Mouse (Mus musculus) heart, adult 2 months (tissue): Measurements from ENCODE around the gene Gm15262. TPM values are rescaled to one million over a fixed set of nuclear protein-coding genes. Genes with fewer than 3 reads are reported as not detected.
"Not testable (repeated sequence)": the region's sequence is repeated elsewhere in the genome, so short reads cannot be mapped to it uniquely, and the experiment has no call there.

Source experiments
- DNase-seq, 2 experiments: peaks; one replicate each; pipeline ENCODE4 v3.0.0; 2021
- H3K27ac ChIP-seq: fragments of 200-600 bp; 2 replicates; pipeline ENCODE4 v1.8.1; 2022
- H3K27me3 ChIP-seq: fragments of 200-500 bp; 2 replicates; pipeline ENCODE4 v1.6.1; 2012; ENCODE audit warnings: mild to moderate bottlenecking, low read length, inconsistent platforms, mixed read lengths; ENCODE audit not compliant: control insufficient read depth, insufficient read depth
- H3K36me3 ChIP-seq: fragments of 200-500 bp; 2 replicates; pipeline ENCODE4 v1.6.1; 2012; ENCODE audit warnings: low read length, inconsistent platforms; ENCODE audit not compliant: control insufficient read depth, insufficient read depth
- H3K4me1 ChIP-seq: fragments of 200-500 bp; 2 replicates; pipeline ENCODE4 v1.6.1; 2011; ENCODE audit warnings: low read length; ENCODE audit not compliant: control insufficient read depth, insufficient read depth
- H3K4me3 ChIP-seq: fragments of 200-600 bp; 2 replicates; pipeline ENCODE4 v1.8.1; 2022
- H3K79me2 ChIP-seq: fragments of 200-500 bp; replicated peaks from 2 replicates; pipeline ENCODE4 v1.6.1; 2012; ENCODE audit warnings: mild to moderate bottlenecking, inconsistent platforms, low read length, moderate library complexity, mixed read lengths; ENCODE audit not compliant: control insufficient read depth, insufficient read depth
- H3K9ac ChIP-seq: fragments of 200-500 bp; 2 replicates; pipeline ENCODE4 v1.6.1; 2012; ENCODE audit warnings: low read depth, mild to moderate bottlenecking, control low read depth, inconsistent platforms, low read length, mixed read lengths
- CTCF ChIP-seq: fragments of 200-600 bp; IDR thresholded peaks from 2 replicates; pipeline ENCODE4 v1.8.1; 2022; ENCODE audit warnings: antibody characterized with exemption, mild to moderate bottlenecking, moderate library complexity
- EP300 ChIP-seq: fragments of 200-500 bp; IDR thresholded peaks from 2 replicates; pipeline ENCODE4 v1.6.1; 2011; ENCODE audit warnings: low read depth, low read length, control low read depth; ENCODE audit not compliant: insufficient read depth
- POLR2A ChIP-seq: fragments of 200-500 bp; IDR thresholded peaks from 2 replicates; pipeline ENCODE4 v1.6.1; 2011; ENCODE audit warnings: mild to moderate bottlenecking, low read depth, low read length, control low read depth; ENCODE audit not compliant: insufficient read depth
- WGBS: fragments of 180-500 bp; shearing (Covaris S2); methylation state at CpG from one replicate; pipeline ENCODE4 v1.1.7; 2018; 5-methylcytosine and 5-hydroxymethylcytosine counted together
- intact Hi-C: fragments of 180-260 bp; cut with DNase I; formaldehyde crosslinking; loops from one replicate; pipeline ENCODE4 v1.15.1; 2025
- long read RNA-seq: library from polyadenylated mRNA; stranded (forward); transcript quantifications from one replicate; pipeline ENCODE4 v2.0.0, GENCODE M21; 2021
- polyA plus RNA-seq: library from polyadenylated mRNA; depleted of rRNA; stranded (reverse); fragments of >200 nt; gene quantifications from 2 replicates; pipeline ENCODE4 v1.2.3, GENCODE M21; 2012; rRNA removed
- total RNA-seq, 2 experiments: library from RNA; stranded (reverse); gene quantifications; 2 replicates each; pipeline ENCODE4 v1.2.3; 2021

Gm15262 gene
- total RNA-seq (not detected), polyA plus RNA-seq (not detected in 2 replicates)
- long read RNA-seq: 0 reads

DNA sequence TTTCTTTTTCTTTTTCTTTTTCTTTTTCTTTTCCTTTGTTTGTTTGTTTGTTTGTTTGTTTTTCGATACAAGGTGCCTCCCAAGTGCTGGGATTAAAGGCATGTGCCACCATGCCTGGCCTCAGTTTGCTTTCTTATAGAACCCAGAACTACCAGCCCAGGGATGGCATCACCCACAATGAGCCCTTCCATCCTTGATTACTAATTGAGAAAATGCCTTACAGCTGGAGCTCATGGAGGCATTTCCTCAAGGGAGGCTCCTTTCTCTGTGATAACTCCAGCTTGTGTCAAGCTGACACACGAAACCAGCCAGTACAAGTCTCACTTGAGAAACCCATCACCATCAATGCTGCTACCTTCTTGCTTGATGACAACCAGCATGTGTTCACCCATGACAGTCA, at the start of gene Gm15262:
Gene Gm15262 (plus strand): TSS at position 301 of the 400 bp plus-strand sequence.
- H3K4me3 ChIP-seq, intact Hi-C loops, H3K27me3 ChIP-seq, H3K27ac ChIP-seq, DNase-seq, H3K36me3 ChIP-seq, H3K9ac ChIP-seq, H3K4me1 ChIP-seq, H3K79me2 ChIP-seq: not testable (repeated sequence)
- 53% methylated on average over 2 of the region's 2 CpGs for WGBS

DNA sequence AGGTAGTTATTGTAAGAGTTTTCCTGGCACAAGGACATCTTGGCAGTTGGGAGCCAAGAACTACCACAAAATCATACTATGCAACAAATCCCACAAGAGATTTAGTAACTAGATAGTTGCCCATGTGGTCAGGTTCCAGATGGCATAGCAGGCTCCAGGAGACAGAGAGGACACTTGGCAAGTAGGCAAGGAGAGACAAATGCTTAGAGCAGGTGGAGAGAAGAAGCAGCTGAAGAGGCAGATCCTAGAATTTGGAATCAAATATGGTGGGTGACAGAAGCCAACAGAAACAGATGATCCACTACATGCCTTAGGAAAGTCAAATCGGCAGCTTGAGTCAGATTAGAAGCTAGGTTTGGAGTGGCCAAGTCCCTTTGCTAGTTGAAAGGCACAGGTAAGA, 20.9 kb downstream of the Gm15262 start:
- WGBS: 60% methylated on average over 1 of the region's 1 CpGs
- H3K4me1 ChIP-seq: no peaks in the 10 kb centered on the region
- intact Hi-C loops: no loop called here

GRCm38 (mm10) chrX:161316443-161316842, 29.2 kb downstream of the Gm15262 start:
- H3K27me3 ChIP-seq: no peaks in the 10 kb centered on the region
- no peak overlapping the region for H3K4me3 ChIP-seq
- H3K36me3 ChIP-seq: no peaks in the 10 kb centered on the region
- intact Hi-C loops: no loop called here
- no peaks in the 10 kb centered on the region for H3K4me1 ChIP-seq
- H3K9ac ChIP-seq: no peak overlapping the region
- no peak overlapping the region for H3K27ac ChIP-seq
- no peaks in the 10 kb centered on the region for H3K79me2 ChIP-seq
- no peak for DNase-seq
- TF ChIP-seq CTCF (no peak), POLR2A (no peak), EP300 (no peak)

More for the DNA sequence above, 20.9 kb downstream of the Gm15262 start:
- no peaks in the 10 kb centered on the region for H3K79me2 ChIP-seq
- no peaks in the 10 kb centered on the region for H3K27me3 ChIP-seq
- no peak overlapping the region for H3K4me3 ChIP-seq
- no peak overlapping the region for H3K27ac ChIP-seq
- DNase-seq: no peak
- TF ChIP-seq CTCF (no peak), POLR2A (no peak), EP300 (no peak)
- no peak overlapping the region for H3K9ac ChIP-seq
- H3K36me3 ChIP-seq: no peaks in the 10 kb centered on the region

DNA sequence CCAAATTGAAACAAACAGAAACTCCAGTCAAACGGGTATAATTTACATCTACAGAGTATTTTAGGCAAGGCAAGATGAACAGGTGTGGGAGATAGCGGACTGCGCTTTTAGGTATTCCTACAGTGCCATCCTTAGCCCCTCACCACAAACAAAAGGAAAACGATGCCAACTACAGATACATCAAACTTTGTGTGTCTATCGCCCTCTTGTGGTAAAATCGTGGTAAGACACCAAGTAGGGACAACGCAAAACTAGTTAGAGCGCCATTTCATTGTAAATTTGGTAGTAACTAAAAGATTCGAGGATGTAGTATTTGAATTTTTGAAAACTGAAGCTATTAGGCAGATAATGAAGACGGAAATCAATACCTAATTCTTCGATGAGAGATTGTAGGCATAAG, 83.7 kb downstream of the Gm15262 start:
- H3K27me3 ChIP-seq: no peaks in the 10 kb centered on the region
- no peaks in the 10 kb centered on the region for H3K4me1 ChIP-seq
- no peak overlapping the region for H3K9ac ChIP-seq
- TF ChIP-seq EP300: no peak
- TF ChIP-seq CTCF: peak; percentile 34
- TF ChIP-seq POLR2A: no peak
- 37% methylated on average over 11 of the region's 11 CpGs for WGBS
- no peak overlapping the region for H3K4me3 ChIP-seq
- DNase-seq: no peak
- H3K79me2 ChIP-seq: no peaks in the 10 kb centered on the region
- intact Hi-C loops: no loop called here
- no peaks in the 10 kb centered on the region for H3K36me3 ChIP-seq
- no peak overlapping the region for H3K27ac ChIP-seq

DNA sequence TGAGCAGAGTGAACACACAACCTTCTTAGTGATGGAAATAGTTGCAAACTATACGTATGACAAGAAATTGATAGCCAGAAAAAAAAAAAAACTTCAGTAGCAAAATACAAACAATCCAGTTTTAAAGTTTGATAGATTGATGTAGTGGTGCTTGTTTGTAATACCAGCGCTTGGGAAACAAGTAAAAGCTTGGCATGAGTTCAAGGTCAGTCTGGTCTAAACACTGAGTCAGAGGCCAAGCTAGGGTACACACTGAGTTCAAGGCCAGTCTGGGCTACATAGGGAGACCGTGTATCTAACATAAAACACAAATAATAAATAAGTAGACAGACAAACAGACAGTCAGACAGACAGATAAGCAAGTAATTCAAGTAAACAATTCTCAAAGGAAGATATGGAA, 84.2 kb downstream of the Gm15262 start:
- no peak overlapping the region for H3K4me3 ChIP-seq
- H3K79me2 ChIP-seq: no peaks in the 10 kb centered on the region
- TF ChIP-seq POLR2A: no peak
- no peak for TF ChIP-seq CTCF
- no peak for TF ChIP-seq EP300
- intact Hi-C loops: no loop called here
- no peak for DNase-seq
- no peaks in the 10 kb centered on the region for H3K4me1 ChIP-seq
- no peak overlapping the region for H3K27ac ChIP-seq
- no peaks in the 10 kb centered on the region for H3K27me3 ChIP-seq
- no peaks in the 10 kb centered on the region for H3K36me3 ChIP-seq
- 49% methylated on average over 3 of the region's 3 CpGs for WGBS
- no peak overlapping the region for H3K9ac ChIP-seq

DNA sequence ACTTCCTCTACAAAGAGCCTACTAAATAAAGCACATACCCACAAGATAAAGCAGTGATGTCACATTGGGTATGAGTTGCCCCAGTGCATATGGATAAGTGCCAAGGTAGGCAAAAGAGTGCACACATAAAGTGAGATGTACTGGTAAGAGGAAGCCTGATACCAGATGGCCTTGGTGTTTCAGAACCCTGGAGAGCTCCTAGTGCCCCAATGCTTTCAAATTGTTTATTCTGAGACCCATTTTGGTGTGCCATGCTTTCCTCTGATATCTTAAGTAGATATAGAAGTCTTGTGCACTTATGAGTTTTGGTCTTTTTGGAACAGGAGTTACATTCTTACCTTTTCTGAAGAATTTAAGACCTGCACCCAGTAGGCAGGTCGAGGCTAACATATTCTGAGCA, 88.3 kb downstream of the Gm15262 start:
- H3K79me2 ChIP-seq: no peaks in the 10 kb centered on the region
- no peaks in the 10 kb centered on the region for H3K27me3 ChIP-seq
- DNase-seq: no peak
- H3K9ac ChIP-seq: no peak overlapping the region
- H3K27ac ChIP-seq: no peak overlapping the region
- no peaks in the 10 kb centered on the region for H3K36me3 ChIP-seq
- 52% methylated on average over 1 of the region's 1 CpGs for WGBS
- TF ChIP-seq CTCF: no peak
- TF ChIP-seq EP300: no peak
- no peak for TF ChIP-seq POLR2A
- intact Hi-C loops: no loop called here
- no peaks in the 10 kb centered on the region for H3K4me1 ChIP-seq
- no peak overlapping the region for H3K4me3 ChIP-seq
